ENCODE assay signal across 8 mouse cellular contexts in the genomic region with DNA sequence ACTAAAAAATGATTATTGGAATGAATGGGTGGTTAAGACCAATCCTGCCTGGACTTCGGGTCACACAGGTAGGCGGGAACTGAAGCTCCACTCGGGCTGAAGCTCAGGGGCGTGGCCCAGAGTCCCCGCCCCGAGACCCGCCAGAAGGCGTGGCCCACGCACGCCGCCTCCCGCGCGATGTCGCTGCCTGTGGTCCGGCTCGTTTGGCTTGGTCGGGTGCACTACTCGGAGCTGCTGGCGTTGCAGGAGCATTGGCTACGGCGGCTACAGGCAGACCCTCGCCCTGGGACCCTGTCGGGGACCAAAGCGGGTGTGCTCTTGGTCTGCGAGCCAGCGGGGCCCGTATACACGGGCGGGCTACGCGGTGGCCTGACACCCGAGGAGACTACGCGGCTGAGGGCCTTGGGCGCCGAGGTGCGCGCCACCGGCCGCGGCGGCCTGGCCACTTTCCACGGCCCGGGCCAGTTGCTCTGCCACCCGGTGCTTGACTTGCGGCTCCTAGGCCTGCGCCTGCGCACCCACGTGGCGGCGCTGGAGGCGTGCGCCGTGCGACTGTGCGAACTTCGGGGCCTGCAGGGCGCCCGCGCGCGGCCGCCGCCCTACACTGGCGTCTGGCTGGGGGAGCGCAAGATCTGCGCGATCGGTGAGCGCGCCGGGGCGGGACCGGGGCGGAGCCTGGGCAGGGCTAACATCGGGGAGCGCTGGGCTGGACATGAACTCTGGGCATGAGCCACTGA. TPM values are rescaled to one million over a fixed set of nuclear protein-coding genes. Genes with fewer than 3 reads are reported as not detected.
A peak's percentile ranks its signal among the peaks of the same experiment; 100 is the strongest.
DNase-seq lines count a peak whose midpoint lies in the region; ATAC-seq and TF ChIP-seq lines count a peak whose summit lies in the region.

TSS of gene Lipt2 (plus strand) at position 173 of the 737 bp plus-strand sequence.

- H3K27ac ChIP-seq in ES-E14 (ENCODE audit: insufficient read depth, low read depth, low read length, poor library complexity, severe bottlenecking) = peak within 1 kb of the TSS; percentile 76; the same call in 1 of the 2 replicates
- peak within 1 kb of the TSS; percentile 84 for H3K27ac ChIP-seq in forebrain, embryonic 16.5 days (ENCODE audit: low read length)
- peak within 1 kb of the TSS; percentile 98 for H3K27ac ChIP-seq in layer of hippocampus, adult 2 months
- H3K27ac ChIP-seq in lung, embryonic 14.5 days (ENCODE audit: low read depth) = peak within 1 kb of the TSS; percentile 98
- peak within 1 kb of the TSS; percentile 12; the same call in 1 of the 2 replicates for H3K27ac ChIP-seq in olfactory bulb, adult 2 months (ENCODE audit: insufficient read depth, low read depth, low read length)
- no peak within 1 kb of the TSS for H3K27ac ChIP-seq in thymus, adult 2 months (ENCODE audit: control insufficient read depth, insufficient read depth, low read length)

- in situ Hi-C loops in ES-E14 (cut with MboI; ENCODE audit: low sequenced_read_pairs in 2 of 2, unreplicated experiment in 2 of 2) = no loop called here

- ATAC-seq in forebrain, embryonic 16.5 days = peak; percentile 99
- ATAC-seq in lung, embryonic 14.5 days (ENCODE audit: insufficient read depth) = peak; percentile 98

- peak within 1 kb of the TSS; percentile 86 to 91 for H3K4me3 ChIP-seq in ES-E14 (ENCODE audit: insufficient read depth in 1 of 2, low read depth in 1 of 2, low read length in 2 of 2, poor library complexity in 1 of 2, severe bottlenecking in 1 of 2)
- peak within 1 kb of the TSS; percentile 94 for H3K4me3 ChIP-seq in forebrain, embryonic 16.5 days (replicated peaks; ENCODE audit: low read length)
- H3K4me3 ChIP-seq in layer of hippocampus, adult 2 months = peak within 1 kb of the TSS; percentile 82
- H3K4me3 ChIP-seq in lung, embryonic 14.5 days (ENCODE audit: low read depth, low read length) = peak within 1 kb of the TSS; percentile 82
- peak within 1 kb of the TSS; percentile 64 for H3K4me3 ChIP-seq in olfactory bulb, adult 2 months (ENCODE audit: insufficient read depth, low read depth, low read length)
- H3K4me3 ChIP-seq in thymus, adult 2 months (ENCODE audit: control insufficient read depth, insufficient read depth, low read length) = peak within 1 kb of the TSS; percentile 86

- H3K27me3 ChIP-seq in forebrain, embryonic 16.5 days (replicated peaks; ENCODE audit: control insufficient read depth, insufficient read depth, low read length) = no peaks in the 10 kb centered on the region
- H3K27me3 ChIP-seq in lung, embryonic 14.5 days (ENCODE audit: insufficient read depth, low read length) = no peaks in the 10 kb centered on the region
- H3K27me3 ChIP-seq in thymus, adult 2 months (ENCODE audit: control insufficient read depth, insufficient read depth, low read length) = no peaks in the 10 kb centered on the region

- intact Hi-C loops in heart, postnatal 36 days (cut with DNase I) = loop anchor here (1.0 kb wide), 2 partner anchors 28 to 38 kb away; partner anchors contain the start of gene Pold3

- peak; percentile 59 for TF ChIP-seq CTCF in layer of hippocampus, adult 2 months (conservative IDR thresholded peaks at IDR 0.05)
- TF ChIP-seq CTCF in lung, embryonic 14.5 days (IDR thresholded peaks at IDR 0.05; ENCODE audit: low read depth) = peak; percentile 21; the same call in 1 of the 2 replicates
- TF ChIP-seq CTCF in olfactory bulb, adult 2 months (IDR thresholded peaks at IDR 0.05; ENCODE audit: insufficient read depth, low read depth, low read length) = no peak
- TF ChIP-seq CTCF in thymus, adult 2 months (IDR thresholded peaks at IDR 0.05; ENCODE audit: borderline replicate concordance, control insufficient read depth, extremely low read depth, insufficient read depth, low read length, poor library complexity) = peak; percentile 33; the same call in 1 of the 2 replicates

- DNase-seq in ES-E14 (ENCODE audit: low read depth, low spot score) = peak; percentile 72
- peak; percentile 96 for DNase-seq in cerebellum, adult 11-12 months
- DNase-seq in heart, postnatal 36 days = peak; percentile 92 to 93
- DNase-seq in layer of hippocampus, adult 2 months (ENCODE audit: low spot score in 2 of 2) = peak; percentile 90 to 91
- peak; percentile 96 for DNase-seq in lung, embryonic 14.5 days
- peak; percentile 84 for DNase-seq in thymus, adult 2 months

- peak within 1 kb of the TSS; percentile 79 for H3K4me2 ChIP-seq in forebrain, embryonic 16.5 days (ENCODE audit: low read length)
- H3K4me2 ChIP-seq in lung, embryonic 14.5 days = peak within 1 kb of the TSS; percentile 87

- TF ChIP-seq POLR2A in olfactory bulb, adult 2 months (IDR thresholded peaks at IDR 0.05; ENCODE audit: insufficient read depth, low read depth, low read length) = peak; percentile 60
- TF ChIP-seq POLR2A in thymus, adult 2 months (IDR thresholded peaks at IDR 0.05; ENCODE audit: control insufficient read depth, extremely low read depth, insufficient read depth, low read length, poor library complexity) = no peak; the same call in 1 of the 2 replicates

- H3K4me1 ChIP-seq in ES-E14 (ENCODE audit: control insufficient read depth in 2 of 2, insufficient read depth in 2 of 2, low read length in 2 of 2, poor library complexity in 1 of 2) = no peaks in the 10 kb centered on the region; a peak in 1 of 4 replicates
- peaks cover 4% of the 10 kb centered on the region; the same call in 1 of the 2 replicates for H3K4me1 ChIP-seq in forebrain, embryonic 16.5 days (replicated peaks; ENCODE audit: control insufficient read depth, insufficient read depth, low read length)
- H3K4me1 ChIP-seq in lung, embryonic 14.5 days (ENCODE audit: insufficient read depth) = 0 out of 2 replicates have a peak, but pooled peaks cover 6% of the 10 kb centered on the region
- peaks cover 4% of the 10 kb centered on the region for H3K4me1 ChIP-seq in olfactory bulb, adult 2 months (ENCODE audit: control insufficient read depth, insufficient read depth, low read length)
- H3K4me1 ChIP-seq in thymus, adult 2 months (replicated peaks; ENCODE audit: control insufficient read depth, insufficient read depth, low read length) = peaks cover 5% of the 10 kb centered on the region

- H3K36me3 ChIP-seq in ES-E14 (ENCODE audit: control insufficient read depth, insufficient read depth, low read length, poor library complexity, severe bottlenecking) = no peaks in the 10 kb centered on the region
- no peaks in the 10 kb centered on the region for H3K36me3 ChIP-seq in forebrain, embryonic 16.5 days (ENCODE audit: control insufficient read depth, insufficient read depth)
- H3K36me3 ChIP-seq in lung, embryonic 14.5 days (ENCODE audit: insufficient read depth) = no peaks in the 10 kb centered on the region
- H3K36me3 ChIP-seq in thymus, adult 2 months (ENCODE audit: control insufficient read depth, insufficient read depth, low read length) = no peaks in the 10 kb centered on the region

- H3K9me3 ChIP-seq in ES-E14 (ENCODE audit: control insufficient read depth, insufficient read depth, low read depth, low read length) = no peaks in the 10 kb centered on the region
- H3K9me3 ChIP-seq in forebrain, embryonic 16.5 days (ENCODE audit: control insufficient read depth, low read length) = no peaks in the 10 kb centered on the region
- no peaks in the 10 kb centered on the region for H3K9me3 ChIP-seq in lung, embryonic 14.5 days (ENCODE audit: low read depth, low read length)

- under 1% methylated on average over 78 of the region's 78 CpGs for WGBS in forebrain, embryonic 16.5 days
- WGBS in lung, embryonic 14.5 days = under 1% methylated on average over 78 of the region's 78 CpGs
- WGBS in olfactory bulb, adult 2 months = under 1% methylated on average over 78 of the region's 78 CpGs
- under 1% methylated on average over 78 of the region's 78 CpGs for WGBS in thymus, adult 2 months

- H3K9ac ChIP-seq in ES-E14 (ENCODE audit: insufficient read depth, low read depth, low read length, poor library complexity, severe bottlenecking) = peak within 1 kb of the TSS; percentile 95
- H3K9ac ChIP-seq in forebrain, embryonic 16.5 days (replicated peaks; ENCODE audit: low read depth, low read length) = peak within 1 kb of the TSS; percentile 91
- peak within 1 kb of the TSS; percentile 87 for H3K9ac ChIP-seq in lung, embryonic 14.5 days

TF ChIP-seq in ES-E14, 5 proteins besides CTCF, POLR2A, EP300 and RAD21:
- TF ChIP-seq HCFC1 (IDR thresholded peaks at IDR 0.05; ENCODE audit: borderline replicate concordance, insufficient read depth, low read length) (peak; percentile 11; the same call in 1 of the 2 replicates), ZNF384 (IDR thresholded peaks at IDR 0.05; ENCODE audit: low read depth, low read length) (no peak), CHD2 (IDR thresholded peaks at IDR 0.05; ENCODE audit: low read depth, low read length) (no peak), ZC3H11A (IDR thresholded peaks at IDR 0.05; ENCODE audit: borderline replicate concordance, low read depth, low read length) (no peak), MAFK (IDR thresholded peaks at IDR 0.05; ENCODE audit: insufficient read depth, low read depth, low read length) (no peak)

RNA-seq across cellular contexts. Expression of gene Lipt2, which starts in this region (rescaled TPM):
- total RNA-seq in ES-E14 (2012; rRNA removed) = 3.8 and 6.2 TPM in 2 replicates
- 17.1 and 17.7 TPM in 2 replicates for polyA plus RNA-seq in forebrain, embryonic 16.5 days (2015; fragmentation: Nextera tagmentation; extraction: Ambion mirVana)
- total RNA-seq in heart, postnatal 36 days (2021) = 1 to 10 TPM; 5.5 to 5.7 TPM
- 1 to 10 TPM; 3.9 to 5.4 TPM for total RNA-seq in layer of hippocampus, adult 2 months (2021)
- polyA plus RNA-seq in lung, embryonic 14.5 days (2014; fragmentation: Nextera tagmentation; extraction: Ambion mirVana) = 22.9 and 27.3 TPM in 2 replicates
- polyA plus RNA-seq in olfactory bulb, adult 2 months (2012; ENCODE audit: insufficient read depth, insufficient read length, low replicate concordance, missing spikeins) = not detected in 2 replicates
- polyA plus RNA-seq in thymus, adult 2 months (2012; rRNA removed) = 4.3 and 4.7 TPM in 2 replicates
